Mouse (Mus musculus): ENCODE results near the gene Zfp704. TPM values are rescaled to one million over a fixed set of nuclear protein-coding genes. Genes with fewer than 3 reads are reported as not detected.

The Zfp704 gene
- total and polyA plus RNA-seq, 3 experiments, result not detected

DNA sequence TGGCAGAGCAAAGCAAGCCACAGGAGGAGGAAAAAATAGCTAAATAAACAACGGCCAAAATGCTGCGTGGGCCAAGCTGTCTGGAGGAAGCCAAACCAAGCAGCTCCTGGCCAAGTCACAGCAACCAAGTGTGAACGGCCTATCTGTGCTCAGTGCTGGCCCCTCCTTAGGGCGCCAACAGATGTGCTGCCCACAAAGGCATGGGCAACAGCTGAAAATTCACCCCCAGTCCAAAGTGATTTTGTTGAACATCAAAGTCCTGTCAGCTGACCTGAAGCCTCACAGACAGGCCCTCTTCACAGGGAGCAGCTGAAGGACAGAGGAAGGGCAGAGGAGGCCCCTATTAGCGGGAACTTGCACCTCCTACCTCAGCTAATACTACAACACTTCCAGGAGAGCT, 148.2 kb downstream of the Zfp704 start:
- in situ Hi-C loops (cut with MboI; ENCODE audit: low pct_ligation_motif_present, low pct_unique_long_range_greater_than_20kb, low sequenced_read_pairs) (loop anchor here (25.0 kb wide), 1 partner anchor 374 kb away; no protein-coding TSS in a partner anchor), dilution Hi-C loops (cut with MboI; ENCODE audit: extremely low pct_ligation_motif_present, extremely low pct_unique_long_range_greater_than_20kb, low sequenced_read_pairs) (no loop called here)
- Histone ChIP-seq H3K4me3 (replicated peaks in 1 of 3; ENCODE audit: low read depth in 2 of 3, low read length in 2 of 3, poor library complexity in 1 of 3) (no peak overlapping the region), H3K36me3 (replicated peaks in 1 of 2; ENCODE audit: control insufficient read depth in 1 of 2, insufficient read depth in 1 of 2, low read length in 1 of 2) (no peaks in the 10 kb centered on the region), H3K27ac (ENCODE audit: insufficient read depth, low read depth) (no peak overlapping the region), H3K79me2 (replicated peaks; ENCODE audit: control insufficient read depth, extremely low read depth, insufficient read depth, poor library complexity, severe bottlenecking) (no peaks in the 10 kb centered on the region), H3K4me1 (ENCODE audit: control insufficient read depth in 1 of 2, insufficient read depth in 2 of 2) (peaks cover 3 to 9% of the 10 kb centered on the region in 2 experiments; a peak in 3 of 4 replicates), H3K9ac (ENCODE audit: insufficient read depth, low read depth) (no peak overlapping the region), H3K27me3 (replicated peaks) (no peaks in the 10 kb centered on the region), H3K4me2 (ENCODE audit: insufficient read depth, low read depth, poor library complexity, severe bottlenecking) (no peak overlapping the region), H3K9me3 (replicated peaks; ENCODE audit: low read length) (peaks cover 3% of the 10 kb centered on the region)
- TF ChIP-seq USF2 (conservative IDR thresholded peaks at IDR 0.05; ENCODE audit: low read depth, low read length) (no peak), JUND (conservative IDR thresholded peaks at IDR 0.05; ENCODE audit: low read depth, low read length) (no peak), EP300 (IDR thresholded peaks at IDR 0.05; ENCODE audit: low read length) (no peak)
- DNase-seq (ENCODE audit: extremely low read depth), result no peak

GRCm38 (mm10) chr3:9460284-9460683, 149.6 kb downstream of the Zfp704 start:
- H3K4me2 ChIP-seq (ENCODE audit: insufficient read depth, low read depth, poor library complexity, severe bottlenecking), result no peak overlapping the region
- H3K79me2 ChIP-seq (replicated peaks; ENCODE audit: control insufficient read depth, extremely low read depth, insufficient read depth, poor library complexity, severe bottlenecking), result no peaks in the 10 kb centered on the region
- H3K27ac ChIP-seq (ENCODE audit: insufficient read depth, low read depth), result no peak overlapping the region
- H3K9ac ChIP-seq (ENCODE audit: insufficient read depth, low read depth), result no peak overlapping the region
- DNase-seq (ENCODE audit: extremely low read depth), result no peak
- no peak for TF ChIP-seq CTCF (conservative IDR thresholded peaks at IDR 0.05 in 1 of 2, IDR thresholded peaks at IDR 0.05 in 1 of 2; ENCODE audit: low read depth in 2 of 2, low read length in 2 of 2)
- TF ChIP-seq ZNF384 (IDR thresholded peaks at IDR 0.05; ENCODE audit: low read depth, low read length), result no peak
- TF ChIP-seq NRF1 (IDR thresholded peaks at IDR 0.05; ENCODE audit: low read depth, low read length), result no peak
- no peak for TF ChIP-seq MAZ (IDR thresholded peaks at IDR 0.05; ENCODE audit: low read depth, low read length)
- TF ChIP-seq MXI1 (IDR thresholded peaks at IDR 0.05; ENCODE audit: low read depth, low read length), result no peak
- TF ChIP-seq MAFK (IDR thresholded peaks at IDR 0.05; ENCODE audit: insufficient replicate concordance, low read length), result no peak
- TF ChIP-seq E2F4 (IDR thresholded peaks at IDR 0.05; ENCODE audit: insufficient replicate concordance, low read depth, low read length), result no peak
- no peak for TF ChIP-seq ZKSCAN1 (IDR thresholded peaks at IDR 0.05; ENCODE audit: borderline replicate concordance, low read depth, low read length)
- TF ChIP-seq RAD21 (IDR thresholded peaks at IDR 0.05; ENCODE audit: low read depth, low read length), result no peak
- no peak for TF ChIP-seq EP300 (IDR thresholded peaks at IDR 0.05; ENCODE audit: low read length)
- no peak for TF ChIP-seq NELFE (IDR thresholded peaks at IDR 0.05; ENCODE audit: low read depth, low read length)
- TF ChIP-seq SIN3A (IDR thresholded peaks at IDR 0.05; ENCODE audit: low read length), result no peak
- TF ChIP-seq ZC3H11A (IDR thresholded peaks at IDR 0.05; ENCODE audit: low read depth, low read length), result no peak
- TF ChIP-seq ETS1 (conservative IDR thresholded peaks at IDR 0.05; ENCODE audit: low read depth, low read length), result no peak
- TF ChIP-seq RCOR1 (conservative IDR thresholded peaks at IDR 0.05; ENCODE audit: low read depth, low read length), result no peak
- no peak for TF ChIP-seq UBTF (IDR thresholded peaks at IDR 0.05; ENCODE audit: low read depth, low read length)
- TF ChIP-seq BHLHE40 (IDR thresholded peaks at IDR 0.05; ENCODE audit: low read depth, low read length), result no peak
- TF ChIP-seq ZMIZ1 (IDR thresholded peaks at IDR 0.05; ENCODE audit: low read depth, low read length), result no peak
- no peak for TF ChIP-seq JUN (IDR thresholded peaks at IDR 0.05; ENCODE audit: insufficient read depth, low read depth, low read length)
- in situ Hi-C loops (cut with MboI; ENCODE audit: low pct_ligation_motif_present, low pct_unique_long_range_greater_than_20kb, low sequenced_read_pairs), result loop anchor here (25.0 kb wide), 1 partner anchor 373 kb away; no protein-coding TSS in a partner anchor
- H3K36me3 ChIP-seq (replicated peaks in 1 of 2; ENCODE audit: control insufficient read depth in 1 of 2, insufficient read depth in 1 of 2, low read length in 1 of 2), result no peaks in the 10 kb centered on the region
- H3K4me3 ChIP-seq (replicated peaks in 1 of 3; ENCODE audit: low read depth in 2 of 3, low read length in 2 of 3, poor library complexity in 1 of 3), result no peak overlapping the region
- no peaks in the 10 kb centered on the region for H3K27me3 ChIP-seq (replicated peaks)
- H3K4me1 ChIP-seq (ENCODE audit: control insufficient read depth in 1 of 2, insufficient read depth in 2 of 2), result peaks cover 2 to 3% of the 10 kb centered on the region in 2 experiments; a peak in 3 of 4 replicates
- peaks cover 3% of the 10 kb centered on the region for H3K9me3 ChIP-seq (replicated peaks; ENCODE audit: low read length)
- dilution Hi-C loops (cut with MboI; ENCODE audit: extremely low pct_ligation_motif_present, extremely low pct_unique_long_range_greater_than_20kb, low sequenced_read_pairs), result no loop called here

Data from CH12.LX (cell line).